Mouse (Mus musculus) urinary bladder, adult 18-20 months (tissue): ENCODE data around the gene Acot7.

Experiments
- DNase-seq, 2 experiments: peaks; one replicate each; pipeline ENCODE4 v3.0.0; 2022; ENCODE audit warnings: low spot score in 2 of 2, mixed read lengths in 2 of 2

Gene Acot7

GRCm38 (mm10) chr4:152294188-152294929 lies 116.4 kb downstream of the Acot7 start:
- no peak for DNase-seq

- no peak for DNase-seq
Measured at GRCm38 (mm10) chr4:152295916-152296315, 118.0 kb downstream of the Acot7 start.

DNA sequence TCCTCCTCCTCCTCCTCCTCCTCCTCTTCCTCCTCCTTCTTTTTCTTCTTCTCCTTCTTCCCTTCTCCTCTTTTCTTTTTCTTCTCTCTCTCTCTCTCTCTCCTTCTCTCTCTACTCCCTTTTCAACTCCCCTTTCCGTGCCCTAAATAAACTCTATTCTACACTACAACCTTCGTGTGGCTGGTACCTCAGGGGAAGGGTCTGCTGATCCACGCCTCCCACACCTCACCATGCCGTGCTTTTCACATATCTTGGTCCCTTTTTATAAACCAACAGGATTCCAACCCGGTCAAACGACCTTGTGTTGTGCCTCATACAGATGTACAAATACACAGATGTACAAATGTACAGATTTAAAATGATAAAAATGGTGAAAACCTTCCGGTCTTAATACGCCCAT lies 118.4 kb downstream of the Acot7 start:
- DNase-seq = no peak

DNA sequence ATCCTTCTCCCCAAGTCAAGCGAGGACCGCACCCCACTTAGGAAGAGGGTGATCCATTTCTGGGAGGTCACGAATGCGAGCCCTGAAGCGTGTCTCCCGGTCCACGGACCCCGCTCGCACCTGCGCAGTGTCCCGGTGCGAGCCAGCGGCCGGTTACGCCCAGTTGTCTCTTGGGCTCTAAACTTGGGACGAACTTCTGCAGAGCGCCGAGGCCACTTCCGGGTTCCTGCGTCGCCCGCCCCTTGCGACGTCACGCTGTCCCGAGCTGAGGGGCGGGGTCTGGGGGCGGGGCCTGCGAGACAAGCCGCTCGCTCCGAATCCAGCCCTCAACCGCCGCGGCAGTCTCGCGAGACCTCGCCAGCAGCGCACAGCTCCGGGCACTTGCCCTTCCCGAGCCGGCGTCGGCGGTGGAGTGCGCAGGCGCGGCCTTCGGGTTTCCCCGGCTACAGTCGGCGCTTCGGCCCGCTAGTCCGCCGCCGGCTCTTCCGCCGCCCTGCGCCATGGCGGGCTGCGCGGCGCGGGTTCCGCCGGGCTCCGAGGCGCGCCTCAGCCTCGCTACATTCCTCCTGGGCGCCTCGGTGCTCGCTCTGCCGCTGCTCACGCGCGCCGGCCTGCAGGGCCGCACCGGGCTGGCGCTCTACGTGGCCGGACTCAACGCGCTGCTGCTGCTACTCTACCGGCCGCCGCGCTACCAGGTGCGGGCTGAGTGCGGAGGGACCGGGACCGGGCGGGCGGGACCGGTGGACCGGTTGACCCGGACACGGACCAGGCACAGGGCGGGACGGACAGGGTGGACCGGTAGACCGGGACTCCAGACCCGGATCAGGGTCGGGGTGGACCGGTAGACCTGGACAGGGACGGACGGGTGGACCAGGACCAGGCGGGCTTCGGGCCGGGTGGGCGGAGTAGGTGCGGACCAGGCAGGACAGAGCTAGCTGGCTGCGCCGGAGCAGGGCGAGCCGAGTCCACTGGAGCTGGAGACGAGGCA lies 119.2 kb downstream of the Acot7 start, which contains the start of gene Icmt:
Gene Icmt, plus strand, starts transcription at position 354 of the 988 bp plus-strand sequence.
- peak; percentile 98 to 99 for DNase-seq

DNA sequence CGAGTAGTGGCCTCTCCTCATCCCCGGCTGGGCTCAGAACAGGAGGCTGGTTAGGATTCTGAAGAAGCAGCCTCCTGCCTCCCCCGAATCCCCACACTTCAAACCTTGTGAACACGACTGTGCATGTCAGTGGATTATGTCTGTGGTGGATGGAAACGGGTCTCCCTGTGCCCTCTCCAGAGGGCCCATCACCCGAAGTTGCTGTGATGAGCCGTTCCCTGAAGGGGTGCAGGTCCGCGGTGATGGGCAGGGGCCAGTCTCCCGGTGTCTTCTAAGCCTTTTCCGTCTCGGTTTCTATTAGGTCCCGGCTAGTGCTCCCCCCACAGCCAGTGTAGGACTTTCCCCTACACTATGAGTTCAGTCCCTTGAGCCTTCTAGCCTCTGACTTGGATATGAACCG lies 120.9 kb downstream of the Acot7 start:
- DNase-seq = no peak

DNA sequence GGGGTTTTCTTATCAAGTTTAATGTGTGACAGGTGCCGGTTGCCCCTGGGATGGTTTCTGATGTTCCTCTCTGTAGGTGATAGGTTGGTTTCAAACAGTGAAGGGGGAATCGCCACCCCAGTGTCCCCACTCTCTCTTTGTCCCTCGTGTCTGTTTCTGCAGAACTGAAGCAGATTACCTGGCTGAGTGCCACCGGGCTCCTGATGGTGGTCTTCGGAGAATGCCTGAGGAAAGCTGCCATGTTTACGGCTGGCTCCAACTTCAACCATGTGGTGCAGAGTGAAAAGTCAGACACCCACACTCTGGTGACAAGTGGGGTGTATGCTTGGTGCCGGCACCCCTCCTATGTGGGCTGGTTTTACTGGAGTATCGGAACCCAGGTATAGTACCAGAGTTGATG lies 122.4 kb downstream of the Acot7 start:
- DNase-seq = no peak

- no peak for DNase-seq
Measured at GRCm38 (mm10) chr4:152302012-152302411, 124.1 kb downstream of the Acot7 start.

DNA sequence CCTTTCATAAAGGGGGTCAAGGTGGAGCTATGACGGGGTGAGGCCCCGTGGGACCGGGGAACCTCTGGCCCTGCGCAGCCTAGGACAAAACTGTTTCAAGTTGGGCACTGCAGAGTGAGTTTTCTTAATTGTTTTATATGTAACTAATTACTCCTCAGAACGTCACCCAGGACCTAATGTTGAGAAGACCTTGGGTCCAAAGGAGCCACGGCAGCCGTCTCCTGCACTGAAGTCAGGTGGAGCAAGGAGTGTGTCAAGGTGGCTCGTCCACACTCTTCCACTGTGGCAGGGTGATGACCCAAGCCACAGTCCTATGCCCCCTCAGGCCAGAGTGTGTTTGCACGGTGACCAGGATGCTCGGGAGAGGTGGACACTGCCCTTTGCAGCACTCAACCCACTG lies 125.2 kb downstream of the Acot7 start:
- no peak for DNase-seq

DNA sequence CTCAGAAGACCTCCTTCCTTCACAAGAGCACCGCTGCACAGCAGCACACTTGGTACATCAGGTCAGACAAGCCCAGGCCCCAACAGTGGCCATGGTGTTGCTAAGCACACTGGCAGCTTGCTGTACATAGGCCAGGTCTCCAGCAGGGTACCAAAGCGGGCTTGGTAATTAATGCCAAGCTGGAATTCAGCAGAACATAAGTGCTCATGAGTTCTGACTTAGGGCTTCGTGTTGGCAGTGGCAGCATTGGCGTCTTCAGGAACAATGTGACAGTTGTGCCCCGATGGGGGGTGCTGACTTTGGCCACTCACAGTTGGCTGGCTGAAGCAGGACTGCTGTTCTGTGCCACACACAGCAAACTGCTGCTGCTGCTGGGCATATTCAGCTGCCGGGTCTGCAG lies 126.8 kb downstream of the Acot7 start:
- DNase-seq = no peak

GRCm38 (mm10) chr4:152305991-152306390 lies 128.1 kb downstream of the Acot7 start:
- no peak for DNase-seq

GRCm38 (mm10) chr4:152307542-152307941 lies 129.6 kb downstream of the Acot7 start:
- DNase-seq = no peak

DNA sequence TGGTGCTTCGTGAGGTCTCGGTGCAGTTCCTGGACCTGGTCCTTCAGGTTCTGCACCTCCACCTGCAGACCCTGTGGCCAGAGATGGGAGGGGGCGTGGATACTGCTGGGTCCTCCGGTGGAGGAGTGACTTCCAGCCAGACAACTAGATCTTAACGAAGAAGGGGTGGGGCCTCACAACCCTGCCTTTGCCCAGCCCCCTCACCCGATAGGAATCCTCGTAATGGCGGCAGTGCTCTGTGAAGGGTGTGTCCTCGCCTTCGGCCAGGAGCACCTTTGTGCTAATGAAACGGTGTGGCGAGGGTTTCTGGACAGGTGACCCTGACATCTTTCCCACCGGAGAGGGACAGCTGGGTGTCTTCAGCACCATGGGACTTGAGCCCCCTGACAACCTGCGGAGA lies 134.3 kb downstream of the Acot7 start:
- DNase-seq = no peak

DNA sequence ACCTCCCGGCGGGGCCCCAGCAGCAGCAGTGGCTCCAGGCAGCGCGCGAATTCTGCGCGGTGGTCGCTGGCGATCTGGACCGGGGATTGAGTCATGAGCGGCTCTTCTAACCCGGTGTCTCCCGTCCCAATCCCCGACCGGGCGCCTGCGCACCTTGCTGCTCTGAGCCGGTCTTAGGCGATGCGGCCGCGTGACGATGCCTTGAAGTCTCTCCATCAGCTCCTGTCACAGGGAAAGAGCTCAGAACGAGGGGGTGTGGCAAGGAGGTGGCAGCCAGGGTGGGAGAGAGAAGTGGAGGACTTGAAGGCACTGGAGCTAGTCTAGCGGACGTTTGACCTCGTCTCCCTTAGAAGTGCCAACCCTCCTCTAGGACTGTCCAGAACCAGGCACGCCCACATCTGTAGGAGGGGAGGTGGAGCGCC lies 135.3 kb downstream of the Acot7 start:
- peak in 1 of 2 experiments; percentile 30 for DNase-seq

GRCm38 (mm10) chr4:152313934-152314333 lies 136.0 kb downstream of the Acot7 start:
- no peak for DNase-seq

GRCm38 (mm10) chr4:152315498-152316213 lies 137.7 kb downstream of the Acot7 start:
- DNase-seq = no peak

GRCm38 (mm10) chr4:152317631-152318033 lies 139.7 kb downstream of the Acot7 start:
- DNase-seq = no peak

DNA sequence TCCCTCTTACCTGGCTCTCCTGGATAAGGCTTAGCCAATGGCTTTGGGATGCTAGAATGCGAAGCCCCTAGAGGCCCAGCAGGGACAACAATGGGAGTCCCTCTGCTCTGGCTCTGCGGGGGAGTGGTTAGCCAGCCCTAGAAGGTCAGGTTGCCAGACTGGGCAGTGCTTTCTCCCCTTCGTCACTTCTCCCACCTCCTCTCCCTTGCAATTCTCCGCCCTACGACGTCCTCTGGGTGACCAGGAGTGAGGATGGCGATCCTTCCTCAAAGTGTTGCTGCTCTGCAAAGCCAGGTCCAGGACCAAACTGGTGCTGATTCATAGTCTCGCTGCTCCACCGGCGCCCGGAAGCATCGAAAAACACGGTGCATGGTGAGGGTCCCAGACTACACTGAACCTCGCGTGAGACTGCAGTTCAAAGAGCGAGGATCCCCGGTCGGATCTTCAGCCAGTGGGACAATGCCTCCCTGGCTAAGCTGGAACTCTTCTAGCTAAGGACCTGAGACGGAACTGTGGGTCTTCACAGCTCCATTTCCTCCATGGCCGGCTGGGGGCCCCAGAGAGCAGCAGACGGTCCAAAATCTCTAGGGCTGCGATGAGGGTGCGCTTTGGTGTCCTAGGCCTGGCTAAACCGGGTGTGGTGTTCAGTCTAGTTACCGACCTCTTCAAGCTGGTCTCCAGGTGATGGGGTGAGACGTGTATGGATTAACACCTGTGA lies 140.7 kb downstream of the Acot7 start, which contains the start of gene Rnf207:
Gene Rnf207, minus strand, starts transcription at position 477 of the 718 bp plus-strand sequence.
- DNase-seq = peak; percentile 22 to 50
